Mouse (Mus musculus): ENCODE results near the gene Myt1. TPM values are rescaled to one million over a fixed set of nuclear protein-coding genes. Genes with fewer than 3 reads are reported as not detected.

Gene Myt1
- 22.0 and 24.6 TPM in 2 replicates for polyA plus RNA-seq (2015; fragmentation: Nextera tagmentation; extraction: Ambion mirVana)

- no peaks in the 10 kb centered on the region for H3K36me3 ChIP-seq (replicated peaks)
- peak within 1 kb of the TSS; percentile 79 for H3K27ac ChIP-seq
- peak within 1 kb of the TSS; percentile 12; the same call in 1 of the 2 replicates for H3K9ac ChIP-seq
- H3K27me3 ChIP-seq (replicated peaks) = no peaks in the 10 kb centered on the region
- peak within 1 kb of the TSS; percentile 77 for H3K4me2 ChIP-seq
- ATAC-seq (replicated peaks) = peak; percentile 37; the same call in 1 of the 2 replicates
- peaks cover 47% of the 10 kb centered on the region for H3K4me1 ChIP-seq
- no peaks in the 10 kb centered on the region for H3K9me3 ChIP-seq
- H3K4me3 ChIP-seq = peak within 1 kb of the TSS; percentile 28
- 10% methylated on average over 8 of the region's 8 CpGs for WGBS
These were observed at the start of gene Myt1 for GRCm38 (mm10) chr2:181763006-181763830. Myt1 (plus strand) TSS chr2:181763332.

DNA sequence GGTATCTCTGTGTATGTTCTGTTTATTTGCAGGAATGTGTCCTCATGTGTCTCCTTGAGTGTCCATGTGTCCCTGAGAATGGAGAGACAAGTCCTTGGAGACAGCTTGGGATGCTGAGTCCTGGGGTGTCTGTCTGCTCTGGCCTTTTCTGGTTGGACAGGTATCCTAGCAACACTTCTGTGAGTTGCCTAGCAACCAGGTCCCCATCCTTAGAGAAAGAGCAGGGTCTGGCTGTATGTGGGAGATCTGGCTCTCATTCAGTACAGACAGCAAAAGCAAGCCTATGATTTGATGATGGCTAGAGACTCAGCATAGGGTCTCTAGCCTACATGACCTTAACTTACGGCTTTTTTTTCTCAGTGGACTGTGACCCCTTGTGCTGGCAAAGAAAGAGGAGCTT lies 49.4 kb upstream of the Myt1 start:
- H3K27ac ChIP-seq = peak overlapping the region; percentile 94
- H3K4me3 ChIP-seq = peak overlapping the region; percentile 62; the same call in 1 of the 2 replicates
- 0 out of 2 replicates have a peak overlapping the region, but pooled peaks have one; percentile 77 for H3K9ac ChIP-seq
- no peaks in the 10 kb centered on the region for H3K27me3 ChIP-seq (replicated peaks)
- H3K4me2 ChIP-seq = peak overlapping the region; percentile 87
- peak; percentile 90 for ATAC-seq (replicated peaks)
- peaks cover 48% of the 10 kb centered on the region for H3K4me1 ChIP-seq
- H3K9me3 ChIP-seq = no peaks in the 10 kb centered on the region
- peaks cover 2% of the 10 kb centered on the region; the same call in 1 of the 2 replicates for H3K36me3 ChIP-seq (replicated peaks)
- WGBS = 41% methylated on average over 1 of the region's 1 CpGs

GRCm38 (mm10) chr2:181714903-181715326 lies 48.2 kb upstream of the Myt1 start, which contains the start of gene Oprl1:
Oprl1 (plus strand) TSS chr2:181715016.
- 1% methylated on average over 7 of the region's 7 CpGs for WGBS
- peak; percentile 86 for ATAC-seq (replicated peaks)
- H3K4me1 ChIP-seq = peaks cover 48% of the 10 kb centered on the region

GRCm38 (mm10) chr2:181715382-181715781 lies 47.8 kb upstream of the Myt1 start:
- ATAC-seq (replicated peaks) = peak; percentile 26
- H3K4me1 ChIP-seq = peaks cover 49% of the 10 kb centered on the region

More at GRCm38 (mm10) chr2:181714903-181715326, 48.2 kb upstream of the Myt1 start, which contains the start of gene Oprl1:
- Histone ChIP-seq H3K9ac (peak within 1 kb of the TSS; percentile 77), H3K4me2 (peak within 1 kb of the TSS; percentile 87), H3K36me3 (replicated peaks) (peaks cover 6% of the 10 kb centered on the region; the same call in 1 of the 2 replicates), H3K27me3 (replicated peaks) (no peaks in the 10 kb centered on the region), H3K9me3 (no peaks in the 10 kb centered on the region), H3K27ac (peak within 1 kb of the TSS; percentile 94), H3K4me3 (peak within 1 kb of the TSS; percentile 62)

GRCm38 (mm10) chr2:181716991-181717390 lies 46.1 kb upstream of the Myt1 start:
- H3K4me1 ChIP-seq = peaks cover 52% of the 10 kb centered on the region
- no peak for ATAC-seq (replicated peaks)
- 42% methylated on average over 3 of the region's 3 CpGs for WGBS
- peaks cover 13% of the 10 kb centered on the region; the same call in 1 of the 2 replicates for H3K36me3 ChIP-seq (replicated peaks)
- H3K9ac ChIP-seq = peak overlapping the region; percentile 5; the same call in 1 of the 2 replicates
- no peaks in the 10 kb centered on the region for H3K27me3 ChIP-seq (replicated peaks)
- H3K27ac ChIP-seq = no peak overlapping the region
- no peaks in the 10 kb centered on the region for H3K9me3 ChIP-seq
- peak overlapping the region; percentile 87 for H3K4me2 ChIP-seq
- peak overlapping the region; percentile 62 for H3K4me3 ChIP-seq

More at GRCm38 (mm10) chr2:181715382-181715781, 47.8 kb upstream of the Myt1 start:
- Histone ChIP-seq H3K4me3 (peak overlapping the region; percentile 62), H3K4me2 (peak overlapping the region; percentile 87), H3K27ac (peak overlapping the region; percentile 94), H3K27me3 (replicated peaks) (no peaks in the 10 kb centered on the region), H3K36me3 (replicated peaks) (peaks cover 11% of the 10 kb centered on the region; the same call in 1 of the 2 replicates), H3K9me3 (no peaks in the 10 kb centered on the region), H3K9ac (peak overlapping the region; percentile 77)
- 46% methylated on average over 3 of the region's 3 CpGs for WGBS

DNA sequence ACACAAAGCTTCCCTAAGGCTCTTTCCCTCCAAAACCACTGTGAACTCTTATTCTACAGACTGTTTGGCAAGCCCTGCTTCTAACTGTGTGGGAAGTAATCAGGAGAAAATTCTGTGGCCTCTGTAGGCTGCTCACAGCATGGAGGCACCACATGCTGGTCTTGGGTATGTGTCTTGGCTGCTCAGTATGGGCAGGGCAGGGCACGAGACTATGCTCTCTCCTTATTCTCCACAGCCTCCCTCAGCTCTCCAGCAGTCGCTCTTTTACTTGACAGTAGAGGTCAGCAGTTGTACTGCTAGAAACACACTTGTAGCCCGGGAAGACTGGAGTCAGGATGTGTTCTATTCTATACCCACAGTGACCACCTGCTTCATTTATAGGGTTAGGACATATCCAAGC lies 43.1 kb upstream of the Myt1 start:
- Histone ChIP-seq H3K4me2 (no peak overlapping the region), H3K9ac (no peak overlapping the region), H3K36me3 (replicated peaks) (peaks cover 13% of the 10 kb centered on the region; the same call in 1 of the 2 replicates), H3K9me3 (no peaks in the 10 kb centered on the region), H3K27ac (no peak overlapping the region), H3K4me1 (peaks cover 38% of the 10 kb centered on the region), H3K4me3 (no peak overlapping the region), H3K27me3 (replicated peaks) (no peaks in the 10 kb centered on the region)
- ATAC-seq (replicated peaks) = no peak
- WGBS = 29% methylated on average over 3 of the region's 3 CpGs

- H3K4me3 ChIP-seq = no peak overlapping the region
- H3K9me3 ChIP-seq = no peaks in the 10 kb centered on the region
- ATAC-seq (replicated peaks) = no peak
- H3K9ac ChIP-seq = no peak overlapping the region
- H3K27me3 ChIP-seq (replicated peaks) = no peaks in the 10 kb centered on the region
- H3K4me1 ChIP-seq = peaks cover 30% of the 10 kb centered on the region
- H3K36me3 ChIP-seq (replicated peaks) = peaks cover 13% of the 10 kb centered on the region; the same call in 1 of the 2 replicates
- H3K27ac ChIP-seq = no peak overlapping the region
- H3K4me2 ChIP-seq = no peak overlapping the region
These were observed 41.9 kb upstream of the Myt1 start for GRCm38 (mm10) chr2:181721200-181721599.

DNA sequence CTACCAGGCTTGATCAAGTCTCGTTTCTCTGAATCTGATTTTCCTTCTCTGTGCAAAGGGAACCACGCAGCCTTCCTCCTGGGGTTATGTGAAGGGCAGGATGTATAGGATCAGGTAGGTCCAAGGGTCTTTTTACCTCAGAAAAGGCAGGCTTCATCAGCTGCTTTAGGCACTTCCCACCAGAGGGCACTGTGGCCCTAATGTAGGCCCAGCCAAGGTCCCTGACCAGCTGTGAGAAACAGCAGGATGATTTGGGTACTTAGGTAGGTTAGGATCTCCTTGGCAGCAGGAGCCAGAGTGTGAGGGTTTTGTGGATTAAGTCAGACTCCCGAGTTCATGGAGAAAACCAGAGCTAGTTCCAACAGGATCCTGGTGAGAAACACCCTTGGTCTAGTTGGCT lies 40.9 kb upstream of the Myt1 start:
- H3K27me3 ChIP-seq (replicated peaks) = no peaks in the 10 kb centered on the region
- no peak overlapping the region for H3K4me2 ChIP-seq
- H3K4me3 ChIP-seq = no peak overlapping the region
- peaks cover 13% of the 10 kb centered on the region; the same call in 1 of the 2 replicates for H3K36me3 ChIP-seq (replicated peaks)
- no peak for ATAC-seq (replicated peaks)
- peaks cover 20% of the 10 kb centered on the region for H3K4me1 ChIP-seq
- H3K9me3 ChIP-seq = no peaks in the 10 kb centered on the region
- WGBS = 14% methylated on average over 3 of the region's 3 CpGs
- no peak overlapping the region for H3K27ac ChIP-seq
- no peak overlapping the region for H3K9ac ChIP-seq

DNA sequence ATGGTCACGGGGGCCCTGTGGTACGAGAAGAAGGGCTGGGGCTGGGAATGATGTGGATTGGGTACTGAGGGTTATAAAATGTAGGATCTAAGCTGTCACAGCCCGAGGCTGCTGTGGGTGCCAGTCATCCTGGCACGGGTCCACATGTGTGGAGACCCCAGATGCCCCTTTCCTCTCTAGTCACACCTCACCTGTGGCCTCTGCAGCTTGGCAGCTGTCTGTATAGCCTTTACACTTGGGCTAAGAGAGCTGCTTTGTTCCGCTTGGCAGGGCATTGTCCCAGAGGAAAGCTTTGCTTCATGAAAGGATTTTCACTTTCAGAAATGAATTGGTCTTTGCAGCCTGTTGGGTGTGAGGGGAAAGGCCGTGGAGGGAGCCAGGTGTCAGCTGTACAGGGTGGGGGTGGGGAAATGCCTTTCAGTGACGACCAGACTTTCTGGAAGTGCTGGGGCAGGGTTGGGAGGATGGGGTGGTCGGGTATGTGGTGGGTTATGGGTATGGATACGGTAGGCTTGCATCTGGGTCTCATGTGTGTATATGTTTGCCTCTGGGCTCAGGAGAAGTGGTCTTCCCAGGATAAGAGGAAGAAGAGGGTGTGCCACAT lies 35.4 kb upstream of the Myt1 start:
- ATAC-seq (replicated peaks) = peak; percentile 52; the same call in 1 of the 2 replicates
- H3K4me1 ChIP-seq = no peaks in the 10 kb centered on the region; the same call in 1 of the 2 replicates
- no peaks in the 10 kb centered on the region for H3K9me3 ChIP-seq
- H3K36me3 ChIP-seq (replicated peaks) = no peaks in the 10 kb centered on the region; the same call in 1 of the 2 replicates
- no peak overlapping the region for H3K4me3 ChIP-seq
- no peaks in the 10 kb centered on the region for H3K27me3 ChIP-seq (replicated peaks)
- no peak overlapping the region for H3K9ac ChIP-seq
- H3K4me2 ChIP-seq = no peak overlapping the region
- H3K27ac ChIP-seq = 0 out of 2 replicates have a peak overlapping the region, but pooled peaks have one; percentile 8
- 29% methylated on average over 9 of the region's 9 CpGs for WGBS

- Histone ChIP-seq H3K27me3 (replicated peaks) (no peaks in the 10 kb centered on the region), H3K9ac (no peak overlapping the region), H3K36me3 (replicated peaks) (no peaks in the 10 kb centered on the region), H3K9me3 (no peaks in the 10 kb centered on the region), H3K27ac (no peak overlapping the region), H3K4me3 (no peak overlapping the region), H3K4me1 (no peaks in the 10 kb centered on the region), H3K4me2 (no peak overlapping the region)
- 76% methylated on average over 3 of the region's 3 CpGs for WGBS
- ATAC-seq (replicated peaks) = no peak
These were observed 33.1 kb upstream of the Myt1 start for GRCm38 (mm10) chr2:181730051-181730450.

GRCm38 (mm10) chr2:181752626-181753025 lies 10.5 kb upstream of the Myt1 start:
- WGBS = 71% methylated on average over 1 of the region's 1 CpGs

GRCm38 (mm10) chr2:181758147-181758725 lies 4.9 kb upstream of the Myt1 start:
- Histone ChIP-seq H3K4me1 (peaks cover 19% of the 10 kb centered on the region), H3K27ac (no peak overlapping the region), H3K9me3 (no peaks in the 10 kb centered on the region), H3K27me3 (replicated peaks) (no peaks in the 10 kb centered on the region), H3K36me3 (replicated peaks) (no peaks in the 10 kb centered on the region), H3K9ac (no peak overlapping the region), H3K4me3 (no peak overlapping the region), H3K4me2 (no peak overlapping the region)
- WGBS = 84% methylated on average over 2 of the region's 2 CpGs
- ATAC-seq (replicated peaks) = no peak

More at GRCm38 (mm10) chr2:181752626-181753025, 10.5 kb upstream of the Myt1 start:
- Histone ChIP-seq H3K4me2 (no peak overlapping the region), H3K9ac (no peak overlapping the region), H3K36me3 (replicated peaks) (no peaks in the 10 kb centered on the region), H3K27me3 (replicated peaks) (no peaks in the 10 kb centered on the region), H3K27ac (no peak overlapping the region), H3K4me1 (no peaks in the 10 kb centered on the region), H3K9me3 (no peaks in the 10 kb centered on the region), H3K4me3 (no peak overlapping the region)
- no peak for ATAC-seq (replicated peaks)
